Mouse (Mus musculus) hindbrain, embryonic 16.5 days (tissue): ENCODE data around the gene C1qtnf5. TPM values are rescaled to one million over a fixed set of nuclear protein-coding genes. Genes with fewer than 3 reads are reported as not detected.

Experiments
- ATAC-seq: fragments of 200-750 bp; cut with Nextera tagmentation; 2 replicates; pipeline ENCODE4 v1.8.0; 2017; ENCODE audit warnings: moderate TSS enrichment, moderate library complexity
- H3K27ac ChIP-seq: fragments of 300-500 bp; sonication (generic); 2 replicates; pipeline ENCODE4 v1.5.1; 2014; ENCODE audit warnings: low read depth, mild to moderate bottlenecking, control low read depth, low read length, moderate library complexity
- H3K27me3 ChIP-seq: fragments of 300-500 bp; sonication (generic); replicated peaks from 2 replicates; pipeline ENCODE4 v1.6.1; 2014; ENCODE audit warnings: low read length; ENCODE audit not compliant: control insufficient read depth, insufficient read depth
- H3K36me3 ChIP-seq: fragments of 300-500 bp; sonication (generic); 2 replicates; pipeline ENCODE4 v1.6.1; 2014; ENCODE audit warnings: mild to moderate bottlenecking, low read length, moderate library complexity, mixed read lengths; ENCODE audit not compliant: control insufficient read depth, insufficient read depth
- H3K4me1 ChIP-seq: fragments of 300-500 bp; sonication (generic); 2 replicates; pipeline ENCODE4 v1.6.1; 2014; ENCODE audit warnings: low read depth, low read length; ENCODE audit not compliant: control insufficient read depth, insufficient read depth
- H3K4me2 ChIP-seq: fragments of 300-500 bp; sonication (generic); 2 replicates; pipeline ENCODE4 v1.6.1; 2014; ENCODE audit warnings: mild to moderate bottlenecking, low read length, control low read depth, moderate library complexity
- H3K4me3 ChIP-seq: fragments of 300-500 bp; sonication (generic); 2 replicates; pipeline ENCODE4 v1.5.1; 2014; ENCODE audit warnings: mild to moderate bottlenecking, low read length, control low read depth, moderate library complexity
- H3K9ac ChIP-seq: fragments of 300-500 bp; sonication (generic); 2 replicates; pipeline ENCODE4 v1.6.1; 2014; ENCODE audit warnings: low read depth, mild to moderate bottlenecking, control low read depth, low read length, moderate library complexity
- H3K9me3 ChIP-seq: fragments of 300-500 bp; sonication (generic); 2 replicates; pipeline ENCODE4 v1.6.1; 2014; ENCODE audit warnings: mild to moderate bottlenecking, low read length, moderate library complexity; ENCODE audit not compliant: control insufficient read depth
- WGBS: fragments of 180-500 bp; shearing (Covaris S2); extraction: QIAGEN DNeasy Blood & Tissue Kit; methylation state at CpG from one replicate; pipeline ENCODE4 v1.1.7; 2014; 5-methylcytosine and 5-hydroxymethylcytosine counted together
- polyA plus RNA-seq: library from polyadenylated mRNA; unstranded; fragments of >200 nt; fragmentation: Nextera tagmentation; extraction: Ambion mirVana; gene quantifications from 2 replicates; pipeline ENCODE4 v1.2.1, GENCODE M21; 2015

C1qtnf5 gene
- polyA plus RNA-seq, 1 experiment from 2014 or later, result 9.5 TPM

DNA sequence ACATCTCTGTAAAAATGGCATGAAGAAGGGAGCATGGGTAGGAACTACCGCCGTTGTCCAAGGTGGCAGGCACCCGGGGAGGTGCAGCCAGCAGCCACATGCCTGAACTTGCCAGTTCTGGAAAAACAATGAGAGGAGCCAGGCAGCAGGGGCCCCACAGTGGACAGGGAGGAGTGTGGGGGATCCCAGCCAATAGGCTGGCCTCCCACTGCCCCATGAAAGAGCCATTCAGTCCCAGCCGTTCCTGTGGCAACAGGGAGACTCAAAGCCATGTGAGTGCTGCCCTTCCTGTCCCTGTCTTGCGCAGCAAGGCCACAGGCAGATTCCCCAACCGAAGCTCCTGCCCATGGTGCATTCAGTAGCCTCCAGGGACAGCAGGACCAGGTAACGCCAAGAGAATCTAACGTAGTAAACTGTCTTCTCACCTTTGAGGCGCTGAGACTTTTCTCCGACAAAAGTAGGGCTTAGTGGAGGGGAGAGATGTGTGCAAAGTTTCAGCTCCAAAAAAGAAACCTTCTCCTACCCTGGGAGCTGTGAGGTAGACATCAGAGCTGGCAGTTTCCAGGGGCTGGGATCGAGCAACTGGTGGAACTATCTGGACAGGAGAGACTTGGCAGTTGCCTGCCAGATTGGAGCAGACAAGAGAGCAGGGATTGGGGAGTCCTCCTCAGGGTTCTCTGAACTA, 35.0 kb upstream of the C1qtnf5 start:
- Histone ChIP-seq H3K27ac (peak overlapping the region; percentile 74), H3K36me3 (no peaks in the 10 kb centered on the region), H3K4me2 (peak overlapping the region; percentile 20), H3K9me3 (no peaks in the 10 kb centered on the region), H3K4me1 (no peaks in the 10 kb centered on the region), H3K4me3 (no peak overlapping the region), H3K27me3 (no peaks in the 10 kb centered on the region), H3K9ac (0 out of 2 replicates have a peak overlapping the region, but pooled peaks have one; percentile 5)
- peak; percentile 83 for ATAC-seq
- WGBS, result 18% methylated on average over 11 of the region's 11 CpGs

GRCm38 (mm10) chr9:44072599-44072915, 34.5 kb upstream of the C1qtnf5 start:
- WGBS, result 15% methylated on average over 4 of the region's 4 CpGs
- Histone ChIP-seq H3K27me3 (no peaks in the 10 kb centered on the region), H3K4me3 (no peak overlapping the region), H3K9ac (no peak overlapping the region), H3K27ac (peak overlapping the region; percentile 74), H3K4me1 (no peaks in the 10 kb centered on the region), H3K4me2 (peak overlapping the region; percentile 20), H3K36me3 (no peaks in the 10 kb centered on the region), H3K9me3 (no peaks in the 10 kb centered on the region)
- ATAC-seq, result peak; percentile 63

DNA sequence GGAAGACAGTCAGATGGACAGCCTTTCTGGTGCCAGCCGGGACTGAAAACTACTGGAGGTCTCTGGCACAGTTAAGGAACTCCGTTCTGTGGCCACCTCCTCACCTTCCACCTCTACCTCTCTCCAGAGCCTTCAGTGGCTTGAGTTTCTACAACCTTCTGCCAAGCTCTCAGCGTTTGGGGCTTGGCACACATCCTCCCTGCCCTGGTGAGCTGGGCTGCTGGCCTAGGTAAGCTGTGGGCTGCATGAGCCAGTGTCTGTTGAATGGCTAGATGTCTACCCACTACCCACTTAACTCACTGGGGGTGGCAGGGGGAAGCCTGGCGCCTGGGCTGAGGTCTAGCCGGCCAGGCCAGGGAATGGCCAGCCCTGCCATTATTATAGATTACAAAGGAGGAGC, 33.9 kb upstream of the C1qtnf5 start:
- no peak for ATAC-seq

DNA sequence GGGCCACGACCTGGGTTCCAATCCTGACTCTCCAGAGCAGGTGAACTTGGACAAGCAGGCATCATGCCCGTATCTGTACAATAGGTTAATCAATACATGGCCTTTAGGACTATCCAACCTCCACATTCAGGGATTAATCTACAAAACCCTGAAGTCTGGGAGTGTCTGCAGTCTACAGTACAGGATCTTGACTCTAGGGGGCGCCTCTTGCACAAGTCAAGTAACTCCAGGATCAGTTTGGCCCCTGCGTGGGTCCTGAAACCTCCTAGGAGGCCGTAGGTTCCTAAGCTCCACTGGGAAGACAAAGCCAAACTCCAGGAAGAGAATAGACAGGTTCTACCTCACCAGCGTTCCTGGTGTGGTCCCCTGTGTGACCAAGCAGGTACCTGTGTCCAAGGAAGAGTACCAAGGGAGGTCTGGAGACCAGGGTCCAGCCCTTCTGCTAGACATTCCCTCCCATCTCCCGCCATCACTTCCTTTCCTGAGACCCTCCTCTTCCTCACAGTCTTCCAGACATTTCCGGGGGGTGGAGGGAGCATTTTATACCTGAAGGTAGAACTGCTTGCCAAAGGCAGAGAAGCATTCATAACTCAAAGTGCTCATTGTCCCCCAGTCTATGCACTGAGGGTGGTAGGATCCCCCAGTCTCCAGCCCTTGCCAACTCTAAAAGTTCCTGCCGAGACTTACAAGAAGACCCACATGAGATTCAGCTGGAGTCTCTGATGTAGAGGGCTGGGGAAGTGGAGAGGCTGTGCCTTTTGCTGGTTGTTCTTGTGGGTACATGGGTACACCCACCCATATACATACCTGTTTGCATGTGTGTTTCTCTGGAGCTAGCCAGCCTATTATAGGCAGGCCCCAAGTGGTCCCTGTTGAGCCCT, 32.4 kb upstream of the C1qtnf5 start:
- H3K27me3 ChIP-seq, result no peaks in the 10 kb centered on the region
- no peak overlapping the region for H3K27ac ChIP-seq
- no peak for ATAC-seq
- WGBS, result 69% methylated on average over 9 of the region's 9 CpGs
- H3K4me1 ChIP-seq, result peaks cover 9% of the 10 kb centered on the region; the same call in 1 of the 2 replicates
- no peak overlapping the region for H3K9ac ChIP-seq
- no peak overlapping the region for H3K4me3 ChIP-seq
- no peak overlapping the region for H3K4me2 ChIP-seq
- H3K9me3 ChIP-seq, result no peaks in the 10 kb centered on the region
- no peaks in the 10 kb centered on the region for H3K36me3 ChIP-seq

More for the DNA sequence above, 33.9 kb upstream of the C1qtnf5 start:
- Histone ChIP-seq H3K4me2 (peak overlapping the region; percentile 10), H3K4me1 (no peaks in the 10 kb centered on the region), H3K9ac (no peak overlapping the region), H3K36me3 (no peaks in the 10 kb centered on the region), H3K4me3 (no peak overlapping the region), H3K27ac (peak overlapping the region; percentile 49; the same call in 1 of the 2 replicates), H3K27me3 (no peaks in the 10 kb centered on the region), H3K9me3 (no peaks in the 10 kb centered on the region)
- 44% methylated on average over 5 of the region's 5 CpGs for WGBS

GRCm38 (mm10) chr9:44075276-44075995, 31.6 kb upstream of the C1qtnf5 start:
- WGBS, result 70% methylated on average over 24 of the region's 24 CpGs

GRCm38 (mm10) chr9:44075996-44076763, 30.9 kb upstream of the C1qtnf5 start:
- Histone ChIP-seq H3K9me3 (no peaks in the 10 kb centered on the region), H3K9ac (no peak overlapping the region), H3K27me3 (no peaks in the 10 kb centered on the region), H3K4me2 (no peak overlapping the region), H3K36me3 (no peaks in the 10 kb centered on the region), H3K4me1 (peaks cover 9% of the 10 kb centered on the region; the same call in 1 of the 2 replicates), H3K27ac (no peak overlapping the region), H3K4me3 (no peak overlapping the region)
- ATAC-seq, result no peak
- 68% methylated on average over 16 of the region's 16 CpGs for WGBS

More at GRCm38 (mm10) chr9:44075276-44075995, 31.6 kb upstream of the C1qtnf5 start:
- Histone ChIP-seq H3K27me3 (no peaks in the 10 kb centered on the region), H3K9ac (no peak overlapping the region), H3K36me3 (no peaks in the 10 kb centered on the region), H3K27ac (no peak overlapping the region), H3K4me1 (peaks cover 9% of the 10 kb centered on the region; the same call in 1 of the 2 replicates), H3K4me3 (no peak overlapping the region), H3K9me3 (no peaks in the 10 kb centered on the region), H3K4me2 (no peak overlapping the region)
- ATAC-seq, result no peak

DNA sequence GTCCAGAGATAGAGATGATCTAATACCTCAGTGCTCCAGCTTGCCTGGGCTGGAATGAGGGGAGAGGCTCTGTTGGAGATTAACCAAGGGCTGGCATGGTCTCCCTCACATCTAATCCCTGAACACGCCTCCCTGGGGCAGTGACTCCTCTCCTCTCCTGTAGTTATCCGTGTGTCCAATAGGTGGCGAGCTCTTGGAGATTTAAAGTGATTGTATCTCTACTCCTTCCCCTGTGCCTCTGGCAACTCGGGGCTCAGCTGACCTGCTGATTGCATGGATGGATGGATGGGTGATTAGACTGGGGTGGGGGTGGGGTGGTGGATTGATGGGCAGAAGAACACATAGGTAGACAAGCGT, 30.3 kb upstream of the C1qtnf5 start:
- H3K27ac ChIP-seq, result no peak overlapping the region
- ATAC-seq, result no peak
- peaks cover 9% of the 10 kb centered on the region; the same call in 1 of the 2 replicates for H3K4me1 ChIP-seq
- H3K4me2 ChIP-seq, result peak overlapping the region; percentile 20; the same call in 1 of the 2 replicates
- H3K9ac ChIP-seq, result no peak overlapping the region
- no peak overlapping the region for H3K4me3 ChIP-seq
- H3K27me3 ChIP-seq, result no peaks in the 10 kb centered on the region
- no peaks in the 10 kb centered on the region for H3K36me3 ChIP-seq
- no peaks in the 10 kb centered on the region for H3K9me3 ChIP-seq
- WGBS, result 12% methylated on average over 5 of the region's 5 CpGs

- no peaks in the 10 kb centered on the region for H3K9me3 ChIP-seq
- ATAC-seq, result no peak
- no peaks in the 10 kb centered on the region for H3K27me3 ChIP-seq
- H3K9ac ChIP-seq, result no peak overlapping the region
- H3K4me3 ChIP-seq, result no peak overlapping the region
- H3K4me1 ChIP-seq, result peaks cover 9% of the 10 kb centered on the region; the same call in 1 of the 2 replicates
- H3K36me3 ChIP-seq, result no peaks in the 10 kb centered on the region
- H3K4me2 ChIP-seq, result peak overlapping the region; percentile 20; the same call in 1 of the 2 replicates
- 85% methylated on average over 11 of the region's 11 CpGs for WGBS
- H3K27ac ChIP-seq, result no peak overlapping the region
Observed at GRCm38 (mm10) chr9:44077266-44077910, 29.7 kb upstream of the C1qtnf5 start.
